Mouse (Mus musculus) liver, adult (tissue): Measurements from ENCODE around the gene Crisp3.

ENCODE experiments used
- GATA4 ChIP-seq: IDR thresholded peaks from 2 replicates; pipeline ENCODE4 v1.6.1; 2014; ENCODE audit warnings: mild to moderate bottlenecking, low read length; ENCODE audit not compliant: insufficient replicate concordance

Crisp3 gene

DNA sequence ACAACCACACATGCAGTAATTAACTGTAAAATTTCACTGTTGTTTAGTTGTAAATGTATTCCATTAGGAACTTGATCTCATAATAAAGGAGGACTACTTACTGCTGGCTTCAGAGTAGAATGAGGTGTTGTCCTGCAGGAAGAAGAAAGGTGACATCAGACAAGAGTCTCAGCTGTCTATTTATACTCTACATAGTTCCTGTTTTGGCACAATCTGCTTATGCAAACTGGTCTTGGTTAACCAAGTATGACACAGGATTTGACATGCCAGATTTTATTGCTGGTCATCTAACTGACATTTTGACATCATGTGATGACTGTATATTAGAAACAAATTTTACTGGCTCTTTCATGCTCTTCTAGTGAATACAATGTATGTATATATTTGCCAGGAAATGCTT is at the start of gene Crisp3:
Gene Crisp3, minus strand, starts transcription at position 154 of the 400 bp plus-strand sequence.
- TF ChIP-seq GATA4 = no peak

DNA sequence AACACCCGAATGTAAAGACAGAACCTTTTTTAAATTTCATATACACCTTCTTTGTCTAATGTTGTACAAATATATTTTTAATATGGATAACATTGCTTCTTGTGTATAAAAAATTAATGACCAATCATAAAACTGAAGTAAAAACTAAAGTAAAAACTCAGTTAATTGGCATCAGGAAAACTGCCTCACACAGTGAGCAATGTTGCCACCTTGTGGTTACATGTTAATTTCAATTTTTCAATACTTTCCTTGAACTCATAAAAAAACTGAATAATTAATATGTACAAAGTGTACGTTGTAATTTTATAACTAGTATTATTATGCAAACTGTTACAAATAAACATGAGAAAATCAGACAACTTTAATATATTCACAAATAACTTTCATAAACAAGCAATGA is 43.3 kb upstream of the Crisp3 start:
- TF ChIP-seq GATA4 = no peak

GRCm38 (mm10) chr17:40275519-40275918 is 33.4 kb upstream of the Crisp3 start:
- TF ChIP-seq GATA4 = no peak

- TF ChIP-seq GATA4 = no peak
Measured at GRCm38 (mm10) chr17:40274906-40275470, 32.9 kb upstream of the Crisp3 start.

GRCm38 (mm10) chr17:40252487-40252886 is 10.4 kb upstream of the Crisp3 start:
- no peak for TF ChIP-seq GATA4

DNA sequence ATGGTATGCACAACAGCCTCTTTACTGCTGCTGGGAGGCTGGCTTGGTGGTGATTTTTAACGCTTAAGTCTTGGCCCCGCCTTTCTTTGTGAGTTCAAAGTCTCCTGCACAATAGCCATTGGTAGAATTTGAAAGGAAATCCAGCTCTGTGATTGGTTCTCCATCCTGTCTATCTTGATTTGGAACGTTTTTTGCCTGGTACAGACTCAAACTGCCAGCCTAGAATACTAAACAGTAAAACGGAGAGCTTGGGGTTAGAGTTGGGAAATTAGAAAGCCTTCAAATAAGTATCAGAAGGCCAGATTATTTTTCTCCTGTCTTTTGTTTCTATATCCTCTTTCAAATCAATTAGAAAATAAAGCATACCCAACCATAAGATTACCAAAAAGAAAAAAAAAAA is 33.5 kb downstream of the Crisp3 start, which contains the start of gene Pgk2:
Gene Pgk2, minus strand, starts transcription at position 101 of the 400 bp plus-strand sequence.
- no peak for TF ChIP-seq GATA4
